Mouse (Mus musculus): ENCODE results near the gene Sh3bgrl3. TPM values are rescaled to one million over a fixed set of nuclear protein-coding genes. Genes with fewer than 3 reads are reported as not detected.

Gene Sh3bgrl3
- polyA plus RNA-seq, 1 experiment from 2014 or later = 396 TPM

DNA sequence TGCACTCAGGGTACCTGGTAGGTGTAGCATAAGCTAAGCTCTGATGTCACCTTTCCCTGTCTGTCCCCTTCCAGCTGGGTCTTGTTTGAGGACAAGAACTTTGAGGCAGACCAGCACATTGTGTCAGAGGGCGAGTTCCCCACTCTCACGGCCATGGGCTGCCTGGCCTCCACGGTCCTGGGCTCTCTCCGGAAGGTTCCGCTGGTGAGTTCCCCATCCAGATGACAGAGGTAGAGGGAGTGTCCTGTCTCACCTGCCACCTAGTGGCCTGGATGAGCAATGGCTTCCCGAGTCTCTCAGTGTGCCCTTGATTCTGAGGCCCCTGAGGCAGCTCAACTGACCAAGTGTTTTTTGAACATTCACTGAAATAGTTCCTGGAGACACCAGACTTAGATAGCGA is 41.2 kb downstream of the Sh3bgrl3 start:
- H3K27me3 ChIP-seq (ENCODE audit: control insufficient read depth, insufficient read depth, low read length) = peaks cover 3% of the 10 kb centered on the region; the same call in 1 of the 2 replicates
- H3K4me3 ChIP-seq (ENCODE audit: low read depth, low read length) = no peak overlapping the region
- no peaks in the 10 kb centered on the region for H3K9me3 ChIP-seq (ENCODE audit: control insufficient read depth, low read length)
- 0 out of 2 replicates have a peak, but pooled peaks cover under 1% of the 10 kb centered on the region for H3K4me1 ChIP-seq (replicated peaks; ENCODE audit: control insufficient read depth, insufficient read depth, low read length)
- DNase-seq (ENCODE audit: low spot score) (peak; percentile 67), ATAC-seq (ENCODE audit: low FRiP score) (0 out of 2 replicates have a peak, but pooled peaks have one; percentile 17)
- 43% methylated on average over 7 of the region's 7 CpGs for WGBS
- no peaks in the 10 kb centered on the region for H3K36me3 ChIP-seq (ENCODE audit: control insufficient read depth, insufficient read depth, low read length)
- H3K9ac ChIP-seq (ENCODE audit: low read depth, low read length) = no peak overlapping the region
- H3K27ac ChIP-seq (ENCODE audit: low read depth, low read length) = no peak overlapping the region
- H3K4me2 ChIP-seq (replicated peaks; ENCODE audit: low read depth, low read length) = no peak overlapping the region

DNA sequence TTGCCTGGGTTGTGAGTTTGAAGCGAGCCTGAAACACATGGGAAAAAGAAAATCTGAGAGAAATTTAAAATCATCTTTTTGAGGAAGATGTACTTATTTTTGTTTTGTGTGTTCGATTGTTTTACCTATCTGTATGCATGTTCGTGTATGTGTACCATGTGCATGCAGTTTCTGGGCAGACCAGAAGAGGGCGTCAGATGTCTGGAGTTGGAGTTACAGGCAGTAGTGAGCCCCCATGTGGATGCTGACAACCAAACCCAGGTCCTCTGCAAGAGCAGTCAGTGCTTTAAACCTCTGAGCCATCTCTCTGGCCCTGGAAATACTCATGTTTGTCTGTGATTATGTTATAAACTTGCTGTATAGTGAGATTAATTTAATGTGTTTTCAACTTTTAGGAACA is 43.6 kb downstream of the Sh3bgrl3 start:
- Histone ChIP-seq H3K27ac (ENCODE audit: low read depth, low read length) (no peak overlapping the region), H3K27me3 (ENCODE audit: control insufficient read depth, insufficient read depth, low read length) (peaks cover 10% of the 10 kb centered on the region), H3K36me3 (ENCODE audit: control insufficient read depth, insufficient read depth, low read length) (no peaks in the 10 kb centered on the region), H3K9me3 (ENCODE audit: control insufficient read depth, low read length) (no peaks in the 10 kb centered on the region), H3K4me1 (replicated peaks; ENCODE audit: control insufficient read depth, insufficient read depth, low read length) (peaks cover 10% of the 10 kb centered on the region), H3K9ac (ENCODE audit: low read depth, low read length) (no peak overlapping the region), H3K4me3 (ENCODE audit: low read depth, low read length) (no peak overlapping the region), H3K4me2 (replicated peaks; ENCODE audit: low read depth, low read length) (no peak overlapping the region)
- 87% methylated on average over 4 of the region's 4 CpGs for WGBS
- no peak for ATAC-seq (ENCODE audit: low FRiP score)
- no peak for DNase-seq (ENCODE audit: low spot score)

DNA sequence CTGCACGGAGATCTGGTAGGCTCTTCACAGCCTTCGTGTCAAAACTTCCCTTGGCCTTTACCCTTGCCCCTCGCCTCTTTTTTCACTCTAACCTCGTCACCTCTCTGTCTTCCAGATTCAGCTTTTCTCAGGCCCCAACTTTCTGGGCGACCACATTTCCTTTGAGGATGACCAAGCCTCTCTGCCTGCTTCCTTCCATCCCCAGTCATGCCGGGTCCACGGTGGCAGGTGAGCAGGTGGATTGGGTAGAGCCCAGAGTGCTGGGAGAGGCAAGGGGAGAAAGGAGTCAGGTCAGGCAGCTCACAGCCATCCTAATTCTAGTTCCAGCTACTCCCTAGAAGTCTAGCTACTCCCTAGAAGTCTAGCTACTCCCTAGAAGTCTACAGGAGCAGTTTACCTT is 46.1 kb downstream of the Sh3bgrl3 start:
- ATAC-seq (ENCODE audit: low FRiP score) = no peak
- Histone ChIP-seq H3K9ac (ENCODE audit: low read depth, low read length) (no peak overlapping the region), H3K4me3 (ENCODE audit: low read depth, low read length) (peak overlapping the region; percentile 41), H3K4me1 (replicated peaks; ENCODE audit: control insufficient read depth, insufficient read depth, low read length) (peaks cover 10% of the 10 kb centered on the region), H3K9me3 (ENCODE audit: control insufficient read depth, low read length) (no peaks in the 10 kb centered on the region), H3K27ac (ENCODE audit: low read depth, low read length) (no peak overlapping the region), H3K36me3 (ENCODE audit: control insufficient read depth, insufficient read depth, low read length) (no peaks in the 10 kb centered on the region), H3K27me3 (ENCODE audit: control insufficient read depth, insufficient read depth, low read length) (peaks cover 12% of the 10 kb centered on the region), H3K4me2 (replicated peaks; ENCODE audit: low read depth, low read length) (peak overlapping the region; percentile 78)
- DNase-seq (ENCODE audit: low spot score) = no peak
- 11% methylated on average over 7 of the region's 7 CpGs for WGBS

DNA sequence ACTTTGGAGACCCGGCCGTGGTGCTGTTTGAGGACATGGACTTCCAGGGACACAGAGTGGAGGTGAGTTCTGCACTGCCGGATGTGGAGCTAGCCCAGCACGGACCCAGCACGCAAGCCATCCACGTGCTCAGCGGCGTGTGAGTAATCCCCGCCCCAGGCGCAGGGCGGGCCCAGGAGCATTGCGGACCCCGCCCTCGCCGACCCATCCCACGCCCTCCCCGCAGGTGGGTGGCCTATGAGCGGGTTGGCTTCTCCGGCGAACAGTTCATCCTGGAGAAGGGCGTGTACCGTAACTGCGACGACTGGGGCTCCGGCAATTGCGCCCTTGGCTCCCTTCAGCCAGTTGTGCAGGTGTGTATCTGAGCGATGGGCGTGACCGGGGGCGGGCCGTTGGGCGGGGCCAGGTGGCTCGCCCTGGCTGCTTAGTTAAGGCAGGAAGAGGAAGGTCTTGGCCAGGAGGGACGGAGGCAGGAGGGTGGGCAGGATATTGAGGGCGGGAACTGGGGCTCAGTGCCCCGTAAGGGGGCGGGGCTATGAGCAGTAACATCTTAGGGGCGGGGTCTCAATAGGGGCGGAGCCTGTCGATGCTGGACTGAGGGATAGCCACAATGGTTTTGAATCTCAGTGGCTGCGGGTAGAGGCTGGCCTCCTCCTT is 46.7 kb downstream of the Sh3bgrl3 start:
- peaks cover 10% of the 10 kb centered on the region for H3K4me1 ChIP-seq (replicated peaks; ENCODE audit: control insufficient read depth, insufficient read depth, low read length)
- H3K27ac ChIP-seq (ENCODE audit: low read depth, low read length) = no peak overlapping the region
- no peaks in the 10 kb centered on the region for H3K9me3 ChIP-seq (ENCODE audit: control insufficient read depth, low read length)
- peak overlapping the region; percentile 78 for H3K4me2 ChIP-seq (replicated peaks; ENCODE audit: low read depth, low read length)
- no peaks in the 10 kb centered on the region for H3K36me3 ChIP-seq (ENCODE audit: control insufficient read depth, insufficient read depth, low read length)
- WGBS = 0% methylated on average over 41 of the region's 41 CpGs
- DNase-seq (ENCODE audit: low spot score) = peak; percentile 79
- 0 out of 2 replicates have a peak overlapping the region, but pooled peaks have one; percentile 19 for H3K9ac ChIP-seq (ENCODE audit: low read depth, low read length)
- peaks cover 12% of the 10 kb centered on the region for H3K27me3 ChIP-seq (ENCODE audit: control insufficient read depth, insufficient read depth, low read length)
- H3K4me3 ChIP-seq (ENCODE audit: low read depth, low read length) = peak overlapping the region; percentile 41
- peak; percentile 64 for ATAC-seq (ENCODE audit: low FRiP score)

DNA sequence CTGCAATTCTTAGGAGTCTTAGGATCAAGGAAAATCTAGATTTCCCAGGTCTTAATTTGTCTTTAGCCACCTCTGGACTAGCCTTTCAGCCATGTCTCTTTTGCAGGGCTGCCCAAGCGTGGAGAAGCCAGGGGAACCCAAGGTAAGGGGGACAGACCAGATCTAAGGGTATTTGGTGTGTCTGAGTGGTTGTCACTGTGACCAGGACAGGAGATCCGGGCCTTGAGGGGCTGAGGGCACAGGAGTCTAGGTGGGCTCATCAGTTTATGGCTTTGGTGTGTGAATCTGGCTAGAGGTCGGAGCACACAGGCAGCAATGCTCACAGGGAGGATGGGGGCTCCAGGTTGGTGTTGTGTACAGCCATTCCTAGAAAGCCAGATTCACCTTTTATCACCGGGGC is 47.9 kb downstream of the Sh3bgrl3 start:
- H3K27me3 ChIP-seq (ENCODE audit: control insufficient read depth, insufficient read depth, low read length) = peaks cover 12% of the 10 kb centered on the region
- DNase-seq (ENCODE audit: low spot score) (no peak), ATAC-seq (ENCODE audit: low FRiP score) (no peak)
- H3K27ac ChIP-seq (ENCODE audit: low read depth, low read length) = no peak overlapping the region
- H3K4me2 ChIP-seq (replicated peaks; ENCODE audit: low read depth, low read length) = no peak overlapping the region
- no peak overlapping the region for H3K9ac ChIP-seq (ENCODE audit: low read depth, low read length)
- H3K36me3 ChIP-seq (ENCODE audit: control insufficient read depth, insufficient read depth, low read length) = no peaks in the 10 kb centered on the region
- H3K4me3 ChIP-seq (ENCODE audit: low read depth, low read length) = no peak overlapping the region
- WGBS = 91% methylated on average over 4 of the region's 4 CpGs
- peaks cover 10% of the 10 kb centered on the region for H3K4me1 ChIP-seq (replicated peaks; ENCODE audit: control insufficient read depth, insufficient read depth, low read length)
- no peaks in the 10 kb centered on the region for H3K9me3 ChIP-seq (ENCODE audit: control insufficient read depth, low read length)

DNA sequence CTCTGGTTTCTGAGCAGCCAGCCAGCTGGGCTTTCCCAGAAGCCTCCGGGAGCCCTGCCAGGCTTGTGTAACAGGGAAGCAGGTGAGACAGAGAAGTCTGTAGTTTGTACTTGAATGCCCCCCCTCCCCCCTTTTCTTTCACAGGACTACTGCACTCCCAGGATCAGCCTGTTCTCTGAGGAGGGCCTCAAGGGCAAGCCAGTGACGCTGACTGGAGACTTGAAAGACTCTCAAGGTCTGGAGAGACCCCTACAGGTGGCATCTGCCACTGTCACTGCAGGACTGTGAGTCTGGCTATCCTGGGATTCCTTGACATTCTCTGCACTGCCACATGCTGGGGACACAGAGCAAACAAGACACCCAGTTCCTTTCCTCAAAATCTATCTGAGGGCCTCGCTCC is 49.9 kb downstream of the Sh3bgrl3 start:
- WGBS = 22% methylated on average over 3 of the region's 3 CpGs
- no peak for ATAC-seq (ENCODE audit: low FRiP score)
- no peaks in the 10 kb centered on the region for H3K36me3 ChIP-seq (ENCODE audit: control insufficient read depth, insufficient read depth, low read length)

More for the DNA sequence above, 49.9 kb downstream of the Sh3bgrl3 start:
- peak; percentile 69 for DNase-seq (ENCODE audit: low spot score)
- Histone ChIP-seq H3K4me3 (ENCODE audit: low read depth, low read length) (no peak overlapping the region), H3K4me1 (replicated peaks; ENCODE audit: control insufficient read depth, insufficient read depth, low read length) (peaks cover 10% of the 10 kb centered on the region), H3K27me3 (ENCODE audit: control insufficient read depth, insufficient read depth, low read length) (peaks cover 12% of the 10 kb centered on the region), H3K9ac (ENCODE audit: low read depth, low read length) (no peak overlapping the region), H3K9me3 (ENCODE audit: control insufficient read depth, low read length) (no peaks in the 10 kb centered on the region), H3K4me2 (replicated peaks; ENCODE audit: low read depth, low read length) (no peak overlapping the region), H3K27ac (ENCODE audit: low read depth, low read length) (no peak overlapping the region)

Other genes starting within 250 kb of the Sh3bgrl3 start
- 27.9 and 28.7 TPM in 2 replicates for gene Rps6ka1, start 241.0 kb downstream of the Sh3bgrl3 start, polyA plus RNA-seq (2014; fragmentation: Nextera tagmentation; extraction: Ambion mirVana)
- gene Hmgn2, start 160.1 kb downstream of the Sh3bgrl3 start, polyA plus RNA-seq (2014; fragmentation: Nextera tagmentation; extraction: Ambion mirVana) = 3,330 and 3,354 TPM in 2 replicates
- 34.9 and 38.1 TPM in 2 replicates for gene Dhdds, start 127.9 kb downstream of the Sh3bgrl3 start, polyA plus RNA-seq (2014; fragmentation: Nextera tagmentation; extraction: Ambion mirVana)
- 2.9 and 3.7 TPM in 2 replicates for gene Lin28a, start 109.9 kb downstream of the Sh3bgrl3 start, polyA plus RNA-seq (2014; fragmentation: Nextera tagmentation; extraction: Ambion mirVana)
- gene Zfp683, start 75.0 kb downstream of the Sh3bgrl3 start, polyA plus RNA-seq (2014; fragmentation: Nextera tagmentation; extraction: Ambion mirVana) = not detected in 2 replicates
- gene Crybg2, start 68.0 kb downstream of the Sh3bgrl3 start, polyA plus RNA-seq (2014; fragmentation: Nextera tagmentation; extraction: Ambion mirVana) = 1.4 and 1.8 TPM in 2 replicates
- 4.5 and 5.1 TPM in 2 replicates for gene Cd52, start 33.7 kb downstream of the Sh3bgrl3 start, polyA plus RNA-seq (2014; fragmentation: Nextera tagmentation; extraction: Ambion mirVana)
- 5.7 and 5.8 TPM in 2 replicates for gene Ubxn11, start 26.2 kb downstream of the Sh3bgrl3 start, polyA plus RNA-seq (2014; fragmentation: Nextera tagmentation; extraction: Ambion mirVana)
- 27.8 and 27.9 TPM in 2 replicates for gene Cep85, start 58.3 kb upstream of the Sh3bgrl3 start, polyA plus RNA-seq (2014; fragmentation: Nextera tagmentation; extraction: Ambion mirVana)
- gene Gm7534, start 74.2 kb upstream of the Sh3bgrl3 start, polyA plus RNA-seq (2014; fragmentation: Nextera tagmentation; extraction: Ambion mirVana) = 0.06 TPM in 1 of 2 replicates, not detected in the other
- gene Catsper4, start 98.6 kb upstream of the Sh3bgrl3 start, polyA plus RNA-seq (2014; fragmentation: Nextera tagmentation; extraction: Ambion mirVana) = not detected in 2 replicates
- gene Cnksr1, start 109.6 kb upstream of the Sh3bgrl3 start, polyA plus RNA-seq (2014; fragmentation: Nextera tagmentation; extraction: Ambion mirVana) = 0.14 and 0.28 TPM in 2 replicates
- gene E130218I03Rik, start 114.9 kb upstream of the Sh3bgrl3 start, polyA plus RNA-seq (2014; fragmentation: Nextera tagmentation; extraction: Ambion mirVana) = 0.20 and 0.32 TPM in 2 replicates
- gene Zfp593, start 116.8 kb upstream of the Sh3bgrl3 start, polyA plus RNA-seq (2014; fragmentation: Nextera tagmentation; extraction: Ambion mirVana) = 18.3 and 20.4 TPM in 2 replicates
- gene Gm30191, start 118.1 kb upstream of the Sh3bgrl3 start, polyA plus RNA-seq (2014; fragmentation: Nextera tagmentation; extraction: Ambion mirVana) = 0.42 and 0.56 TPM in 2 replicates
- 5.1 and 5.7 TPM in 2 replicates for gene Grrp1, start 125.3 kb upstream of the Sh3bgrl3 start, polyA plus RNA-seq (2014; fragmentation: Nextera tagmentation; extraction: Ambion mirVana)
- gene Pdik1l, start 159.1 kb upstream of the Sh3bgrl3 start, polyA plus RNA-seq (2014; fragmentation: Nextera tagmentation; extraction: Ambion mirVana) = 23.5 and 25.1 TPM in 2 replicates
- 0.12 and 0.32 TPM in 2 replicates for gene Trim63, start 186.3 kb upstream of the Sh3bgrl3 start, polyA plus RNA-seq (2014; fragmentation: Nextera tagmentation; extraction: Ambion mirVana)
- not detected in 2 replicates for gene Slc30a2, start 214.4 kb upstream of the Sh3bgrl3 start, polyA plus RNA-seq (2014; fragmentation: Nextera tagmentation; extraction: Ambion mirVana)